Mouse (Mus musculus) intestine, postnatal 0 days (tissue): ENCODE data around the gene Il2rb. TPM values are rescaled to one million over a fixed set of nuclear protein-coding genes. Genes with fewer than 3 reads are reported as not detected.
A peak's percentile ranks its signal among the peaks of the same experiment; 100 is the strongest.

ENCODE experiments used
- ATAC-seq: fragments of 200-750 bp; cut with Nextera tagmentation; 2 replicates; pipeline ENCODE4 v1.8.0; 2017; ENCODE audit warnings: mild to moderate bottlenecking, moderate TSS enrichment, moderate library complexity
- H3K27ac ChIP-seq: fragments of 300-500 bp; sonication (generic); 2 replicates; pipeline ENCODE4 v1.5.1; 2014; ENCODE audit warnings: mild to moderate bottlenecking, low read depth, low read length, moderate library complexity
- H3K27me3 ChIP-seq: fragments of 300-500 bp; sonication (generic); replicated peaks from 2 replicates; pipeline ENCODE4 v1.6.1; 2014; ENCODE audit warnings: low read length, mixed read lengths; ENCODE audit not compliant: control insufficient read depth, insufficient read depth
- H3K36me3 ChIP-seq: fragments of 300-500 bp; sonication (generic); 2 replicates; pipeline ENCODE4 v1.6.1; 2014; ENCODE audit warnings: mild to moderate bottlenecking, moderate library complexity; ENCODE audit not compliant: control insufficient read depth, insufficient read depth
- H3K4me1 ChIP-seq: fragments of 300-500 bp; sonication (generic); replicated peaks from 2 replicates; pipeline ENCODE4 v1.6.1; 2014; ENCODE audit warnings: antibody characterized with exemption, low read length, mixed read lengths; ENCODE audit not compliant: control insufficient read depth, insufficient read depth
- H3K4me2 ChIP-seq: fragments of 300-500 bp; sonication (generic); replicated peaks from 2 replicates; pipeline ENCODE4 v1.6.1; 2014; ENCODE audit warnings: low read depth, mild to moderate bottlenecking, moderate library complexity
- H3K4me3 ChIP-seq: fragments of 300-500 bp; sonication (generic); 2 replicates; pipeline ENCODE4 v1.5.1; 2014; ENCODE audit warnings: low read depth, low read length
- H3K9ac ChIP-seq: fragments of 300-500 bp; sonication (generic); 2 replicates; pipeline ENCODE4 v1.6.1; 2014; ENCODE audit warnings: mild to moderate bottlenecking, low read depth, low read length
- H3K9me3 ChIP-seq: fragments of 300-500 bp; sonication (generic); 2 replicates; pipeline ENCODE4 v1.6.1; 2016; ENCODE audit warnings: mixed run types; ENCODE audit not compliant: control insufficient read depth
- CTCF ChIP-seq: sonication (generic); IDR thresholded peaks from 2 replicates; pipeline ENCODE4 v1.5.1; 2016; ENCODE audit warnings: low read depth, mild to moderate bottlenecking, control low read depth, antibody characterized with exemption, moderate library complexity
- WGBS: fragments of 180-500 bp; shearing (Covaris S2); extraction: QIAGEN DNeasy Blood & Tissue Kit; methylation state at CpG from one replicate; pipeline ENCODE4 v1.1.7; 2014; 5-methylcytosine and 5-hydroxymethylcytosine counted together
- polyA plus RNA-seq: library from polyadenylated mRNA; unstranded; fragments of >200 nt; fragmentation: Nextera tagmentation; extraction: Ambion mirVana; gene quantifications from 2 replicates; pipeline ENCODE4 v1.2.1, GENCODE M21; 2015

The Il2rb gene
- polyA plus RNA-seq, 1 experiment from 2014 or later, result 0.63 TPM

DNA sequence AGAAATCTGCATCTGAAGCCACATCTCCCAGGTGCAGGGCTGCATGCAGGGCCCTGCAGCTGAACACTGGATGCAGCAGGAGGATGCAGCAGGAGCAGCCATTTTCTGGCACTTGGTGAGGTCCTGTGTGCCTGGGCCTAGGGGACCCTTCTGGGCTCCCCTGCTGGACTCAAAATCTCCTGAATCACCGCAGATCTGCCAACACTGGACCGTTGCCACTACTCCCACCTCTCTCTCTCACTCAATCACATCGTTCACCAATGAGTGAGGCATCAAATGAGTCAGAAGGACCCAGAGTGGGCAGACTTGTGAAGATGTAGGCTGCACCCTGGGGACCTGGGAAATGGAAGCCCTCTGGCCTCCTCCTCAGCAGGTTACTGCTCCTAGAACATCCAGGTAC is 46.0 kb upstream of the Il2rb start:
- Histone ChIP-seq H3K9me3 (no peaks in the 10 kb centered on the region), H3K4me3 (no peak overlapping the region), H3K4me2 (no peak overlapping the region), H3K4me1 (no peaks in the 10 kb centered on the region), H3K36me3 (no peaks in the 10 kb centered on the region), H3K27me3 (peaks cover 11% of the 10 kb centered on the region; the same call in 1 of the 2 replicates), H3K27ac (no peak overlapping the region), H3K9ac (no peak overlapping the region)
- no peak for TF ChIP-seq CTCF
- 76% methylated on average over 3 of the region's 3 CpGs for WGBS
- no peak for ATAC-seq

DNA sequence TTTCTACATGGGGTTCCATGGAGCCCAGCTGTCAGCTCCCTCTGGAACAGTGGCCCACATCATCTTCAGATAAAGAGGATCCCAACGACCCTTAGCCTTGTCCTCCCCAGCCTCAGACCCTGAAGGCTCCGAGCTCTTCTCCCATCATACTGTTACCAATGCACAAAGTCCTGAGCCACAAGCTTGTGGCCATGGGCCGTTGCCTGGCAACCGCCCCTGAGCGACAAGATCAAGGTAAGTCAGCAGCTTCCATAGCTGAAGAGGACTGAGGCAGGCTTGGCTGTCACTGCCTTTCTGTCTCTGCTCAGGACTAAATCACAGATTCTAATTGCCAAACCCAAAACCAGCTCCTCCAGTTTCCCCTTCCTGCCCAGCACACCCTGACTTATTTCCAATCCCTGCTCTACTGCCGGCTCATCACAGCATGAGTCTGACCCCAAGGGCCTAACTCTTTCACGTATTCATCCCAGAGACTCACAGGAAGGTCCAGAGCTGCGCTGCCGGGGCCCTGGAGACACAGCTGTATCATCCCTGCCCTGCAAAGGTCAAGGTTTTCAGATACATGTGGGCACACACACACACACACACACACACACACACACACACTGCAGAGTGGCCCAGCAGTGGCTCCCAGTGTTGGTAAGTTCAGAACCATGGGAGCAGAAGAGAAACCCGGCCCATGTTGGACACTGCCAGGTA is 40.8 kb upstream of the Il2rb start:
- ATAC-seq, result no peak
- H3K4me3 ChIP-seq, result no peak overlapping the region
- no peaks in the 10 kb centered on the region for H3K36me3 ChIP-seq
- 61% methylated on average over 10 of the region's 10 CpGs for WGBS
- no peaks in the 10 kb centered on the region for H3K27me3 ChIP-seq
- no peak overlapping the region for H3K9ac ChIP-seq
- no peak overlapping the region for H3K27ac ChIP-seq
- no peaks in the 10 kb centered on the region for H3K9me3 ChIP-seq
- 0 out of 2 replicates have a peak, but pooled peaks cover 8% of the 10 kb centered on the region for H3K4me1 ChIP-seq
- H3K4me2 ChIP-seq, result no peak overlapping the region
- no peak for TF ChIP-seq CTCF

DNA sequence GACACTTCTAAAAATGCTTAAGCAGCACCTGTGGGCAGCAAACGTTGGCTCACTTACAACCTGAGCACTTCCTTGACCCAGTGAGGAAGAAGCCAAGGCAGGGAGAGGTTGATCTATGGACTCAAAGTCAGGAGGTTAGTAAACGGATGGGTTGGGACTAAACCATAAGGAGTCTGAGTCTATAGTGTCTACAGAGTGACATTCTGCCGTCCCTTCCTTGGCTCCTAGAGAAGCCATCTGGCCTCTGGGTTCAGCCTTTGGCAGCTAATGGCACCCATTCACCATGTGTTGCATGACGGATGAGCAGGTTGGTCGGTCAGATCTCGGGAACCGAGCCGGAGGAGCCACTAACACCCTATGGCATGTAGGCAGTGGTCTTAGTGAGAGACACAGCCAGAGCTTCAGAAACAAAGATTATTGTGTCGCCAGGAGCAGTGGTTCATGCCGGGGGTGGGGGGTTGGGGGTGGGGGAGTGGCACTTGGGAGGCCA is 38.3 kb upstream of the Il2rb start:
- 52% methylated on average over 10 of the region's 10 CpGs for WGBS
- no peak for TF ChIP-seq CTCF
- Histone ChIP-seq H3K4me3 (no peak overlapping the region), H3K27me3 (no peaks in the 10 kb centered on the region), H3K27ac (peak overlapping the region; percentile 84), H3K9me3 (no peaks in the 10 kb centered on the region), H3K9ac (no peak overlapping the region), H3K4me1 (0 out of 2 replicates have a peak, but pooled peaks cover 8% of the 10 kb centered on the region), H3K4me2 (no peak overlapping the region), H3K36me3 (no peaks in the 10 kb centered on the region)
- ATAC-seq, result peak; percentile 59

DNA sequence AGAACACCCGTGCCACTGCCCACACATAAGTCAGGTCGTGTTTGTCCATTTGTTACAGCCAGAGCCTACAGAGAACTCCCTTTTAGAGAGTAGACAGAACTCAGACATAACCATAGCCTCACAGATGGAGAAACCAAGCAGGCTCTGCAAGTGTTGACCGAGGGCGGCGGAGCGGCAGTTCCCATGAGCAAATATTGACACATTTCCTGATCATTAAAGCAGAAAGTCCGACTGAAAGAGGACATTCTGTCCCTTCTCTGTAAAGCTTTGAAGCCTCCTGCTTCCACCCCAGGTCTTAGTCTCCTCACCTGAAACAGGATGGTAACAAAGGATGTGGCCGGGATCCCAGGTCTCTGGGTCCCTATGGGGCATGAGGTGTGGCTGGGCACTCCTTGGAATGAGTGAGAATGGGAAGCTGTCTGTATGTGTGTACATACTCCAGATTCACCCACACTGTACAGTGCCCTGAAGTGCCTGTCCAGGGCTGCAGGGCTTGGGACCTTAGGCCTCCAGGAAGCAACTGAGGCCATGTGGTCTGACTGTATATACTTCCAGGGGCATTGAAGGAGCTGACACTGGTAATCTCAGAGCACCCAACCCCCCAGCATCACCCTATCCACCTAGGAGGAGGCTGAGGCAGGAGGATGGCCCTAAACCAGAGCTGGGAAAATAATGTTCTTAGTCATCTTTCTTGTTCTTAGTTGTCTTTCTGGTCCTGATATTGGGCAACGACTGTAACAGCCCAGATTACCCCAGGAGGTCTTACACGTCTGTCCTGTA is 37.7 kb upstream of the Il2rb start:
- Histone ChIP-seq H3K9me3 (no peaks in the 10 kb centered on the region), H3K9ac (no peak overlapping the region), H3K27ac (peak overlapping the region; percentile 84), H3K4me3 (no peak overlapping the region), H3K36me3 (no peaks in the 10 kb centered on the region), H3K4me2 (peak overlapping the region; percentile 71; the same call in 1 of the 2 replicates), H3K27me3 (no peaks in the 10 kb centered on the region), H3K4me1 (0 out of 2 replicates have a peak, but pooled peaks cover 8% of the 10 kb centered on the region)
- no peak for TF ChIP-seq CTCF
- 34% methylated on average over 10 of the region's 10 CpGs for WGBS
- ATAC-seq, result peak; percentile 64

DNA sequence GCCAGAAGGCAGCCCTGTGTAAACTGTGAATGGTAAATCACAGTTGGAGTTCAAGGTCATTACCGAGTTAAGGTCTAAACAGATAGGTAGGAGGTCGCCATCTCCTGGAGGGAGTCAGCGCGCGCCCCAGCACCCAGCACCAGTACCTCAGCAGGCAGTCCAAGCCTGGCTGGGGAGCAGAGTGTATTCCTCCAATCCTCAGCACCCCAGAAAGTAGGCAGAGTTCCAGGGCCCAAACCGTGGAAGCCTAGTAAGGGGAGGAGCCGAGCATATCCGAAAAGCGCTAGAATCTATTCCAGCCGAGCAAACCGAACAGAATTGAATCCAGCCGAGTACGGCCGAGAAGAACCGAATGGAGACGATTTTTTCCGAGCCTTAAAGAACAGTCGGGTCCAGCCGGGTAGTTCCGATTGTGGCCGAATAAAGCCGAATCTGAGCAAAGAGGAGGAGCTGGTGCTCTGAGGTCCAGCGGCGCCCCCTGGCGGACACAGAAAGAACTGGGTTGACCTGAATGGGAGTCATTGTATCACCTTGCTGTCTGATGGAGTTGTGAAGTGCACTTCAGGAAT is 36.9 kb upstream of the Il2rb start:
- peak; percentile 94 for TF ChIP-seq CTCF
- H3K4me2 ChIP-seq, result peak overlapping the region; percentile 71
- peak; percentile 80 for ATAC-seq
- peak overlapping the region; percentile 34 for H3K4me3 ChIP-seq
- peak overlapping the region; percentile 84 for H3K27ac ChIP-seq
- WGBS, result under 1% methylated on average over 25 of the region's 25 CpGs
- H3K4me1 ChIP-seq, result 0 out of 2 replicates have a peak, but pooled peaks cover 8% of the 10 kb centered on the region
- H3K36me3 ChIP-seq, result no peaks in the 10 kb centered on the region
- no peaks in the 10 kb centered on the region for H3K9me3 ChIP-seq
- no peaks in the 10 kb centered on the region for H3K27me3 ChIP-seq
- peak overlapping the region; percentile 51; the same call in 1 of the 2 replicates for H3K9ac ChIP-seq

DNA sequence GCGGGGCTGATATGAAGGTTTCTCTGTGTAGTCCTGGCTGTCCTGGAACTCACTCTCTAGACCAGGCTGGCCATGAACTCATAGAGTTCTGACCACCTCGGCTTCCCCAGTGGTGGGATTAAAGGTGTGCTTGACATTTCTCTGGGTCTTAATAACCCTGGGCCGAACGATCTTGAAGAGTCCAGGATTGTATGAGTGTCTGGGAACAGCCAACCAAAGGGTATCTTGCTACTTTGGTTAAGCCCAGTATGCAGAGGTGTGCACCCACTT is 36.3 kb upstream of the Il2rb start:
- Histone ChIP-seq H3K9me3 (no peaks in the 10 kb centered on the region), H3K27ac (peak overlapping the region; percentile 84), H3K4me2 (peak overlapping the region; percentile 71), H3K4me1 (0 out of 2 replicates have a peak, but pooled peaks cover 8% of the 10 kb centered on the region), H3K36me3 (no peaks in the 10 kb centered on the region; the same call in 1 of the 2 replicates), H3K9ac (peak overlapping the region; percentile 51; the same call in 1 of the 2 replicates), H3K4me3 (no peak overlapping the region), H3K27me3 (no peaks in the 10 kb centered on the region)
- no peak for TF ChIP-seq CTCF
- WGBS, result 49% methylated on average over 4 of the region's 4 CpGs
- no peak for ATAC-seq
